Mouse (Mus musculus): ENCODE results near the gene Slc16a11.

Slc16a11 gene

GRCm38 (mm10) chr11:70251853-70252252 is 39.3 kb downstream of the Slc16a11 start:
- no peak for DNase-seq (ENCODE audit: low spot score)

- no peak for DNase-seq (ENCODE audit: low spot score)
Observed at GRCm38 (mm10) chr11:70254337-70254736, 41.8 kb downstream of the Slc16a11 start.

- peak; percentile 54 for DNase-seq (ENCODE audit: low spot score)
Observed at GRCm38 (mm10) chr11:70254931-70255531, 42.5 kb downstream of the Slc16a11 start, which contains the start of gene Alox12. Gene Alox12, minus strand, starts transcription at chr11:70255353.

- DNase-seq (ENCODE audit: low spot score): no peak
Observed at GRCm38 (mm10) chr11:70259035-70259434, 46.5 kb downstream of the Slc16a11 start.

DNA sequence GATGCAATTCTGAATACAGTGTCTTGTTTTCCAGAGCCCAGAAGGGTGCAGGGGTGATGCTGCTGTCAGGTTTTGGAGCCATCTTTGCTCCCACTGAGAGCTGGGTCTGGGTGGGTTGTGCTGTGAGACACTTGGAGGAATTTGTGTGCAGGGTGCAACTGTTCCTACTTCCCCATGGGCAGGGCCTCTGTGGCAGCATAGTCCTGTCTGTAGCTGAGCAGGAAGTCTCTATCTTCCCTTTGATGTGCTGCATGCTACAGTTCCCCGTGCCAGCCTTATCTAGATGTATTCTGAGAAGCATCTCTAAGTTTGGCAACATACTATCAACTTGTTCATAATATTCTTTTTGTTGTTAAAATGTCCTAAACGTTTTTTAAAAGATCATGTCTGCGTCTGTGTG is 52.7 kb downstream of the Slc16a11 start:
- no peak for DNase-seq (ENCODE audit: low spot score)

GRCm38 (mm10) chr11:70265819-70266218 is 53.3 kb downstream of the Slc16a11 start:
- DNase-seq (ENCODE audit: low spot score): no peak

Measured in ovary, postnatal 36 days (tissue).